Mouse (Mus musculus): Measurements from ENCODE around the gene Usp24. TPM values are rescaled to one million over a fixed set of nuclear protein-coding genes. Genes with fewer than 3 reads are reported as not detected.

The Usp24 gene
- 10.1 TPM for polyA plus RNA-seq (2017; shearing (Covaris generic))

GRCm38 (mm10) chr4:106315921-106316350, at the start of gene Usp24:
TSS of gene Usp24 (plus strand) at chr4:106316213.

Other genes starting within 250 kb of the Usp24 start
- gene Pcsk9, start 148.1 kb downstream of the Usp24 start, polyA plus RNA-seq (2017; shearing (Covaris generic)): not detected
- gene Bsnd, start 176.1 kb downstream of the Usp24 start, polyA plus RNA-seq (2017; shearing (Covaris generic)): not detected
- gene Dhcr24, start 244.8 kb downstream of the Usp24 start, polyA plus RNA-seq (2017; shearing (Covaris generic)): 1.1 TPM